Comparison of ENCODE assay signal across 11 mouse cellular contexts in the genomic region with DNA sequence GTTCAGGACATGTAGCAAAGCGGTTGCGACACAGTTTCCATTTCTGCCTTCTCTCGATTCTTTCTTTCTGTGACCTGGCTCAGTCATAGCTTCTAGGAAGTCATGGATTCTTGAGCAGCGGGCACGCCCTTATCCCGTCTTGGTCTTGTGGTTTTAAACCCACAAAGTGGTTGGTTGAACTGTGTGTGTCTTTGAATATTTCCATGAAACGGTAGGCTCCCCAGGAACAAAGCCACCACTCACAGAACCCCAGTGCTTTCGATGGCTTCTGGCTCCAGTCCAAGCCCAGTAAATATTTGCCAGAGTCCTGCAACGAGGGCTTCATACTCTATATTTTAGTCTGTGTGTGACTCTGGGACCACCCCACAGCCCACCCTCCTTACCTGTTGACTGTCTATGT. TPM values are rescaled to one million over a fixed set of nuclear protein-coding genes. Genes with fewer than 3 reads are reported as not detected.
DNase-seq lines count a peak whose midpoint lies in the region; ATAC-seq and TF ChIP-seq lines count a peak whose summit lies in the region.
"Had no signal": no experiment of that assay in that cellular context is flagged by ENCODE, and none has a peak within 500 bp of the region (broad histone marks: within the 10 kb centered on the region; RNA-seq: fewer than 3 reads in every experiment).

No protein-coding gene starts in this region.

- peak; percentile 46 for DNase-seq in cerebellum, adult 8-10 months
- DNase-seq in cerebellum, adult 11-12 months = no peak
- DNase-seq in cerebellum, postnatal 10 days = peak; percentile 61 to 62
- DNase-seq in kidney, postnatal 0 days (ENCODE audit: low spot score) = peak; percentile 34
- peak; percentile 40 for DNase-seq in lung, postnatal 36 days
- no peak for DNase-seq in left cerebral cortex, adult 9 months (ENCODE audit: low spot score in 2 of 2)
- no peak for DNase-seq in thymus, postnatal 25 days
- no peak for DNase-seq in heart, postnatal 36 days
- DNase-seq: adrenal gland, adult 2 months; right cerebral cortex, postnatal 14 days had no signal

- no peak overlapping the region for H3K4me2 ChIP-seq in kidney, postnatal 0 days (ENCODE audit: low read length)
- H3K4me2 ChIP-seq: neural tube, embryonic 13.5 days had no signal

- 54% methylated on average over 9 of the region's 9 CpGs for WGBS in kidney, postnatal 0 days

- no peaks in the 10 kb centered on the region for H3K9me3 ChIP-seq in kidney, postnatal 0 days (replicated peaks; ENCODE audit: low read length)
- H3K9me3 ChIP-seq: neural tube, embryonic 13.5 days had no signal

- intact Hi-C loops in heart, postnatal 36 days (cut with DNase I) = no loop called here

- peak; percentile 59; the same call in 1 of the 2 replicates for ATAC-seq in kidney, postnatal 0 days (replicated peaks; ENCODE audit: low FRiP score, low read depth)

- peak overlapping the region; percentile 32 for H3K27ac ChIP-seq in kidney, postnatal 0 days
- H3K27ac ChIP-seq: neural tube, embryonic 13.5 days had no signal

- H3K27me3 ChIP-seq in kidney, postnatal 0 days (ENCODE audit: insufficient read depth, low read length) = no peaks in the 10 kb centered on the region
- H3K27me3 ChIP-seq: neural tube, embryonic 13.5 days had no signal

- no peaks in the 10 kb centered on the region for H3K36me3 ChIP-seq in kidney, postnatal 0 days (ENCODE audit: insufficient read depth, low read length)
- H3K36me3 ChIP-seq: neural tube, embryonic 13.5 days had no signal

- H3K9ac ChIP-seq in kidney, postnatal 0 days (ENCODE audit: low read depth, low read length) = no peak overlapping the region
- H3K9ac ChIP-seq: neural tube, embryonic 13.5 days had no signal

- H3K4me3 ChIP-seq in kidney, postnatal 0 days (replicated peaks; ENCODE audit: low read depth, low read length) = no peak overlapping the region
- H3K4me3 ChIP-seq: neural tube, embryonic 13.5 days had no signal

- no peaks in the 10 kb centered on the region for H3K4me1 ChIP-seq in kidney, postnatal 0 days (replicated peaks; ENCODE audit: insufficient read depth, low read length)
- H3K4me1 ChIP-seq: neural tube, embryonic 13.5 days had no signal

- no peak for TF ChIP-seq CTCF in kidney, postnatal 0 days (IDR thresholded peaks at IDR 0.05; ENCODE audit: low read depth)

RNA-seq across cellular contexts. Expression of gene Kcnk1, which starts 31.6 kb away (rescaled TPM):
- 66.5 and 72.5 TPM in 2 replicates for polyA plus RNA-seq in kidney, postnatal 0 days (2015; fragmentation: Nextera tagmentation; extraction: Ambion mirVana)
- under 1 TPM in 1 of 2 experiments, not detected in 1; 0.31 TPM for total RNA-seq in heart, postnatal 36 days (2021)

Comparison
In these comparisons a context has a peak if more than half of its experiments do, and no peak if none do; other contexts are left out.
1. DNase-seq: peak in cerebellum, adult 8-10 months (single experiment), cerebellum, postnatal 10 days (2 of 2), kidney, postnatal 0 days (single experiment) and lung, postnatal 36 days (single experiment); none in cerebellum, adult 11-12 months (single experiment), left cerebral cortex, adult 9 months (0 of 2), thymus, postnatal 25 days (single experiment) and heart, postnatal 36 days (0 of 2).